Mouse (Mus musculus): ENCODE results near the gene Il10.
"Not testable (repeated sequence)": the region's sequence is repeated elsewhere in the genome, so short reads cannot be mapped to it uniquely, and the experiment has no call there.

Il10 gene

DNA sequence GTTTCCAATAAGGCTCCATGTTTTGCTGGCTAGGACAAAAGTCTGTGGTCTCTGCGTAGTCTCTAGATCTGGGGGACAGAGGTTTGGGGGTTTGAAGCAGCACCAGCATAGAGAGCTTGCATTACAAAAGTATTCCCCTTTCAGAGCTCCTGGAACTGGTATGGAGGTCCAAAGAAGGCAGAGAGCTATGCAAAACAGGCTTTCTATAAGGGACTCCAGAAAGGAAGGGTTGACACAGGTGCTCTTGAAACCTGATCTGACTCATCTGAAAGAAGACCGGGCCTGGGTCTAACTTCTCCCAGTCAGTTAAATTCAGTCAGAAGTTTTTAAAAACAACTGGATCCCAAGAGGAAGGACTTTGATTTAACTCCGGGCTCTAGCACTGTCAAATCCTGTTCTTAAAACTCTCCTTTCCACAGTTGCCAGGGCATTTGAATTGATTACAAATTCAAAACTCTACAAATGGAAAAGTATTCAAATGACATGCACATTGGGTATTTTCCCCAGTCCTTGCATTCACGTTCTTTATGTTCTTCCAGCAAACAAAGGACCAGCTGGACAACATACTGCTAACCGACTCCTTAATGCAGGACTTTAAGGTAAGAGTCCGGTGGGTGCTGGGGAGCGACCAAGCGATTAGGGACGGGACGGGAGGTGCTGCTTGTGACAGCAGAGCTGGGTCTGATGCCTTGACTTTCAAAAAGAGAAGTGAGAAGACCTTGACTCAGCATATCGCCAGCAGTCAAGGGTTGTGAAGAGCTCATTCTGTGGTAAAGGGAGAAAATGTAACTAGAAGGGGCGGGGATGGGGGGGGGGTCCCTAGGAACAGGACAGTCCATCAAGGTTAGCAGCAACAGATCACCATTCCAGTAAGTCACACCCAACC is 1.0 kb downstream of the Il10 start:
- DNase-seq, result no peak

DNA sequence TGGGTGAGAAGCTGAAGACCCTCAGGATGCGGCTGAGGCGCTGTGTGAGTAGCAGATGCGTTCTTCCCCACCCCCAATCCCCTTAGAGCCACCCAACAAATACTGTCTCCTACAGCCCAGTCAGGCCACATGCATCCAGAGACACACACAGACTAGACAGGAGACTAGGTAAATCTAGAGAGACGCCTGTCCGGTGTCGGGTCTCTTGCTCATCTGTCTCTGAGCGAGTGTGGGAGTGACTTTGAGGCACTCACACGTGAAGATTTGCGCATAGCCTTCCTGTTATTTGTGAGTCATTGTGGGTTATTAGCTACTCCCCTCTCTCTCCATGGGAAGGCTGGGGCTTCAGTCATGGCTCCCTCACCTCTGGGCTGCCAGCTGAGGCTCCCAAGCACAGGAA is 1.8 kb downstream of the Il10 start:
- no peak for DNase-seq

DNA sequence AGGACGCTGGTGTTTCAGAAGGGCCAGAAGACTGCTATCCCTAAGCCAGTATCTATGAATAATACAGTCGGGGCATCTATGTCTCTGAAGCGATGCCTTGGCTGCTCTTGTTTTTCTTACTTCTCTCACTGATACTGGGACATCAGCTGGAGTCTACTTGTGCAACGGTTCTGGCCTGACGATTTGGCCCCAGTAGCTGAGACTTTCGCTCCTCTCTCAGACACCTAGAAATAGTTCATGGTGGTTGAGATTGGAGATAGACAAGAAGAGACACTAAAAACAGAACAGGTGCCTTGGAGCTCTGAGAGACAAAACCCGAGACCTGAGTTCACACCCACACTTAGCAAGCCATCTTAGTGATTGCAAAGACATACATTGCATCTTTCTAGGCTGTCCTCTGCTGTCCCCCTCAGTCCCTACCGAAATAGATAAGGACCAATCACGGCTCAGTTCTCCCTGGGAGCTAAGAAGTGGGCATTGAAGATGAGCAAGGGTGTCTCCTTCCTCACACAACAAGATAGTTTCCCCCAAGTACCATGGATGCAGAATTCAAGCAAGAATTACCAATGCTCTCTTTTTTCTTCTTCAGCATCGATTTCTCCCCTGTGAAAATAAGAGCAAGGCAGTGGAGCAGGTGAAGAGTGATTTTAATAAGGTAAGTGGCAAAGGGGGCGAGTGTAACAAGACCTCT is 2.4 kb downstream of the Il10 start:
- DNase-seq, result no peak

DNA sequence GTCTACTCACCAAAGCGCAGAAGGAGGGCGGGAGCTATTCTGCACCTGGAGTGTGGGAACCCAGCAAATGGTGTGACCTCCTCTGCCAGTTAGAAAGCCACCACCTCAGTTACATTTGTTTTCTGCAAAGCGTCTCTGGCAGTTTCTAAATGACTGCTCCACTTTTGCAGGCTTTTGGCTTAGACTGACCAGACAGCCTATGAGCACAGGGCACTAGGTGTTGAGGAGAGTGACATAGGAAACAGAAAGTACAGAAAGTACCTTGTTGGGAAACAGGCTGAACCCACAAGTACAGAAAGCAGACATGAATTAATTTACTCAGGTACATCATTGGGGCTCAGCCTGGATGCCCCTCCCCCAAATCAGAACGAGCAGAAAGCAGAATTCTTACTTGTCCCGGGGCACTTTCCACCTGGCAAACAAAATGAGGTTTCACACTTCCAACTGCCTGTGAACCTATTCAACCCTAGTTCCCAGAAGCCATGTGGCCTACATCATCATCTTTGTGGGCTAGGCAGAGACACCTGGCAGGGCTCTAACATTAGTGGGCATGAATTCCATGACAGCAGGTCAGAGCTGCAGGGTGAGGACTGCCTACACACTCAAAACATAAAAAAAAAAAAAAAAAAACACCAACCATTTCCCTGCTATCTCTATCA is 3.1 kb downstream of the Il10 start:
- DNase-seq, result no peak

DNA sequence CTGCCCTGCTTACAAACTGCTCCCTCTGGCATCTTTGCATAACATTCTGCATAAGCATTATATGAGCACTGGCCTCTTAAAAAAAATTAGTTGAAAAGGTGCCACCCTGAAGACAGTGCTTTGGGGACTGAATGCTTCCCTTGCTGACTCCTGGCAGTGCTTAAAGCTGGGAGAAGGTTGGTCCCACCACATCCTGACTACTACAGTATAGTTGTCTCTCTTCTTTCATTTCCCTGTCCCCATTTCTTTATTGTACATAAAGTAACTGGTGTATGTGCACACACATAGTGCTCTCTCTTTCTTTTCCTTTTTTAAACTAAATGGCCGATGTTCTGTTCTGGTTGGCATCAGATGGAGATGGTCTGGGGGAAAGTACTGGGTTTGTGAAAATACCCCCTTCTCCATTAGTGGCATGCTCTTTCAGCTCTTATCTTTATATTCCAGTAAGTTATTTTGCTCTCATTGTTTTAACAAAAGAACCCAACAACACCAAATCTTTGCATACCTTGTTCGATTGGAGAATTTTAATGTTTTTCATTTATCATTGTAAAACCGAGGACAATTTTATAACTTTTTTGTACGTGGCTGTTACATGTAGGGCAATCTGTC is 3.7 kb downstream of the Il10 start:
- DNase-seq, result not testable (repeated sequence)

DNA sequence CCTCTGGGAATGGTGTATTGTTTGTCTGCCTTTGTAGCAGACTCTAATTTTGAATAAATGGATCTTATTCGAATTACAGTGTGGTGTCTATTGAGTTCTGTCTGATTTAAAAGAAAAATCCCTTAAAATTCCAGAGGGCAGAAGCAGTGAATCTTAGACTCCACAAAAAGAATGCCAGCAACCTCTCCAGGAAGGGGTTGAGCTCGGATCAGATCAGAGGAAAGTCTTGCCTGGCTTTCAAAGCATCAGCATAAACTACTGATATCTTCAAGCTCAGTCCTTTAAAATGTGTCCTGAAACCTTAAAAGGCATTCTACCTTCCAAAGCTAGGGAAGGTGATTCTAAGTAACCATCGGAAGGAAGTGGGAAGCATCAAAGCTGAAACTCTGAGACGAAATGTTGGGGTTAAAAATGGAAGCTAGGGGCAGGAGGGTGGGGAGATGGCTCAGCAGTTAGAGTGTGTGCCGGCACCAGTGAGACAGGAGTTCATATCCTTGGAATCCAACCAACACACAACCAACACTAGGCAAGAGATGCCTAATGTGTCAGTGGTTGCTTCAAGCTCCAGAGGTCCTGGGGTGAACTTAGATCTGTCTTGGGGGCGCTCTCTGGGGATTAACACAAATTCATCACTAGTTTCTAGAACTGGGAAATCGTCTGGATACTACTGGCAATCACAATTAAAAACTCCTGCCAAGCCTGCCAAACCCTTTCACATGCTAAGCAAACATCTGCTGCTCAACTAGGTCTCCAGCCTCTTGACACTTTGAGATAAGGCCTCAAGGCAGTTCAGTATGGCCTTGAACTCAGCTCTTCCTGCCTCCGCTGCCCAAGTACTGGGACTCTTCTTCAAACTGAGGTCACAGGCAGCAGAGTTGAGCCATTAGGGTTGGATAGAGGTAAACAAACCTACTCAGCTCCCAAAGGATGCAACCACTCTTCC is 5.5 kb downstream of the Il10 start:
- DNase-seq, result no peak

DNA sequence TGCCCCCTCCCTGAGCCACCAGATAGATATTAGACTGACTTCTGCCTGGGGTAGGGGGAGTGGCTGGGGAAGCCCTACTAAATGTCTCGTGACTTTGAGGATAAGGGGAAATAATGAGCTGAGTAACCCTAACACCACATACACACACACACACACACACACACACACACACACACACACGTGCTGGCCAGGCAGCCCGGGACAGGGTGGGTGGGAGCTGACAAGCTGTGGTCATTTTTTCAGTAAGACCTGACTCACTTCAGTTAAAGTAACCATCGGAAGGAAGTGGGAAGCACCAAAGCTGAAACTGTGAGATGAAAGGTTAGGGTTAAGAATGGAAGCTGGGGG is 6.2 kb downstream of the Il10 start:
- no peak for DNase-seq

DNA sequence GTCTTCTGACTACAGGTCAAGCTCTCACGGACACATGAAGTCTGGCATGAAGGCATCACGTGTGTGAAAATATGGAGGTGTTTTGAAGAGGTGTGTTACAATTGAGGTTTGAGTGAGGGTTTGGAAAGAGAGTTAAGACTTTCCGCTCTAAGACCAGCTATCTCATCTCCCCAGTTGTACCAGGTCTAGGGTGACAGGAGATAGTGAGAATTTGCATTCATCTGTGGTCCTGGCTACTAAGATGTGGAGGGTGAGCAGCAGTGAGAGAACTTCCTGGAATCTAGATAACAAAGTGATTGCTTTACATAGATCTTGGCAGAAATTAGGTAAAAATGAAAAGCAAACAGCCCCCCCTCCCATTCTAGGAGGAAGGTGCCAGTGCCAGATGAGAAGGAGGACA is 9.6 kb downstream of the Il10 start:
- DNase-seq, result no peak

DNA sequence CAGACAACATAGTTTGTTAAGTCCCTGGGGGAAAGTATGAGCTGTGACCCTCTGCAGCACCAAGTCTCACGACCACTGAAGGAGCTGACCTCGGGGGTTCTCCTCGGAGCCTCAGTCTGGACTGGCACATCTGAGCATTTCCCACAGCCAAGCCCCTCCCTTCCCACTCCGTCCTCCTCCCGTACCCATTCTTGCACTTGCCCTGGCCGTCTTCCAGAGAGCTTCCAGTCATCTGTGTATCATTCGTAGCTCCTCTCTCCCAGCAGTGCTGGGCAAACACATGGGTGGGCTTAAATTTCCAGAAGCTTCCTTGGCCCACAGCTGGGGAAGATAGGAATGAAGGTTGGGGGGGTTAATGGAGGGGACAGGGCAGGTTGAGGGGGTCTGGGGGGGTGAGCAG is 10.6 kb downstream of the Il10 start:
- DNase-seq, result no peak

DNA sequence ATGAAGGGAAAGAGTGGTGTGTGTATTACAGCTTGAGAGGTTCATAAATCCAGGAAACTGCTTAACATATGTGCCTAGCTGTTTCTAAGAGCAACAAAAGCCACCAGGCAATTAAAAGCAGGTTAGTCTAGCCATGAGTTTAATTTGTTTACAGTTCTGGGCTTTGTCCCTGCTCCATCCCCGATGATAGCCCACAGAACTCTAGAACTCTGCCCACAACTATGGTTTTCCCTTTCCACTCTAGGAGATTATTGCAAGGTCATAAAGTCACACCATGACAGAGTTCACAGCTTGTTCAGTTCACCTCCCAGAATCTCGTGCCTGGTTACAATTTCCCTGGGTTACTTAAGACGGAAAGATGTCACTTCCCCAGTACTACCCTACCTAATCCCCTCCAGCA is 11.6 kb downstream of the Il10 start:
- DNase-seq, result no peak

DNA sequence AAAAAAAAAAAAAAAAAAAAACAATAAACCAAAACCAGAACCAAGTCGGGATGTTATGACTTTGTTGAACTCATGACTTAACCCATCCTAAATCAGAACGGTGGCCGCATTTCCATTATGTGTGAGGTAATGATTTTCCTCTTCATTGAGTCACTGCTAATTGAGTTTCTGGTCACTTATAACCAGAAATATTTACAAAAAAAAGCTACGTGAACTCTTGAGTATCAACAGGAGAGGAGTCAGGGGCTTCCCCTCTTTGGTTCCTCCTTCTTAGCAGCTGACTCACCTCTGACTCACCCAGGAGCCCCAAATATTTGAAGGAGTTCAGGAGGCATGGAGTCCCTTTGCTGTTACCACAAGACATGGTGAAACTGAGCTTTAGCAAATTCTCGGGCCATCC is 18.4 kb downstream of the Il10 start:
- no peak for DNase-seq

DNA sequence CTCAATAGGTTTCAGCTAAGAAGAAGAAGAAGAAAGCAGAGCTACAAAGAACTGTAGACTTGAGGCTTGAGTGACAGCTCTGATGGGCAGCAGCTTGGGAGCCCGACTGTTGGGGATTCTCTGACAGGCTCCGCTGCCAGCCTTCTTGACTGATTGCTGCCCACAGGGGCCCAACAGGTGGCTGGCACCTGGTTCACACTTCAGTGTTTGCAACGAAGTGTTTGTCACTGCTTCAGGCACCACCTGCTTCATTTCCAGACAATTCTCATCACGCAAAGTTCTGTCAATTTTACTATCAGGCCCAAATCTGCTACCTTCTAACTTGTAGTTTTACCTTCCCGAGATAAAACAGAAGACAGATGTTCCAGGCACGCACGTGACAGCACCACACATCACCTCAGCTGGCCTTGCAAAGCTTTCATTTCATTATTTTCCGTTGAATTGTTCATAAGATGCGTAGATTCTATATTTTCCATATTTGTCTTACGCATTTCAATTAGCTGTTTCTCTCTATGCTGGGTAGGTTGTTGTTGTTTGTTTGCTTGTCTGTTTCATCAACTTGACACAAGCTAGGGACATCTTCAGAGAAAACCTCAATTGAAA is 18.9 kb downstream of the Il10 start:
- DNase-seq, result peak; percentile 33

DNA sequence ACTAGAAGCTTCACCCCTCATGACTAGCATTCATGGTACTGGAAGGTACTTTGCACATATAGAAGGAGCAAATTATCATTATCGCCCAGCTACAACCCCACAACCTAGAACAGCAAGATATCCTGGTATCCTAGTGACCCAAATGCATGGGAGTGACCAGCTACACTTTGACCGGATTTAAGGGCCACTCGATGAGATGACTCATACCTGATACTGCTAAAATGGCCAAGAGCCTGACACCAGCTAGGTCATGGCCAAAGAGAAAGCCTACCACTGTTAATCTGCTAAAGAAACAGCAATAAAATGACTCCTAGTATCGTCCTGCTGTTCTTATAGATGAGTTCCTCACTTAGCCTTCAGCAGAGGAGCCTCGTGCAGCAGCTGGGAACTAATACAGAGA is 19.8 kb downstream of the Il10 start:
- no peak for DNase-seq

DNA sequence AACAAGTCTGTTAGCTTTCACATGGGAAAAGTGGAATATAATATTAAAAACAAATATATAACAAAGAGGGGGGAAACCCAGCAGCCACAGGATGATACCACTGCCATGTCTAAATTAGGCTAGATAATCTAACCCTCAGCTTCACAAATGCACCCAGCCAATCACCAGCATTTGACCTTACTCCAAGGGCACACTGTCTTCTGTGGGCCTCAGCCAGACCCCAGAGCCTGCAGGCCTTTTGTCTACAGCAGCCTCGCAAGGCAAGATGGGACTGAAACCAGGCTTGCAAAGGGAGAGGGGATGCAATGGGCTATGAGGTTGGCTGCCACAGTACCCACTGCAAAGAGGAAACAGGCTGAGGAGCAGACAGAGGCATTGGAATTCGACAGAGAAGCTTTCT is 22.6 kb downstream of the Il10 start:
- DNase-seq, result no peak

DNA sequence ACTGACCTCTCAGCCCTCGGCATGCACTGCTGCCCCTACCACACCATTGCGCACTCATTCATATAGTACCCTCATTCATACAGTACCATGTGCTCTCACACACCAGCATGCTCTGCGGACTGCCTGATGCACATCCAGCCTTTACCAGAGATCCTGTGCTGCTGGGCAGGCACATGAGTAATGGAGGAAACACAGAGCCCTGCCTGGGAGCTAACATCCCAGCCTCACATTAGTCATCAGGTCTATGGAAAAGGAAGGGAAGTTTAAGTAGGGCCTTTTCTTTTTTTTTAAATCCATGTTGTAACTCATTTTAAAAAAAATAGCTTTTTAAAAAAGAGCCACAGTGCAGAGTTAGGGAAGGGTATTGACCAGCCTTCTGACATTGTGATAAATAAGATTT is 23.1 kb downstream of the Il10 start:
- no peak for DNase-seq

DNA sequence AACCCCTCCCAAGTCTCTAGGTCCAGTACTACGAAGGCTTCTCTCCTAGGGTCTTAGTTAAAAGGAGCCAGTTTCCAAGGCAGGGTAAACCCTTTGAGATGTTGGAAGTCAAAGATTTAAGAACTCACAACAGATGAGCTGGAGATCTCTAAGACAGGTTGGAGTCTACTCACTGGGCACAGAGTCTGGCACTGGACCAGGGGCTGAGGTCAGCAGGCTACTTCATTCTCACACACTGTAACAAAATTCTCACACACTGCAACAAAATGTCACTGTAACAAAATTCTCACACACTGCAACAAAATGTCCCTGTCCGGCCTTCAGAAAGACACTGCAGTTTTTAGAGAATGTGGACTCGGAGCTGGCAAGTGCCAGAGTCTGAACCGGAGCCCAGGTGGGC is 24.0 kb downstream of the Il10 start:
- no peak for DNase-seq

DNA sequence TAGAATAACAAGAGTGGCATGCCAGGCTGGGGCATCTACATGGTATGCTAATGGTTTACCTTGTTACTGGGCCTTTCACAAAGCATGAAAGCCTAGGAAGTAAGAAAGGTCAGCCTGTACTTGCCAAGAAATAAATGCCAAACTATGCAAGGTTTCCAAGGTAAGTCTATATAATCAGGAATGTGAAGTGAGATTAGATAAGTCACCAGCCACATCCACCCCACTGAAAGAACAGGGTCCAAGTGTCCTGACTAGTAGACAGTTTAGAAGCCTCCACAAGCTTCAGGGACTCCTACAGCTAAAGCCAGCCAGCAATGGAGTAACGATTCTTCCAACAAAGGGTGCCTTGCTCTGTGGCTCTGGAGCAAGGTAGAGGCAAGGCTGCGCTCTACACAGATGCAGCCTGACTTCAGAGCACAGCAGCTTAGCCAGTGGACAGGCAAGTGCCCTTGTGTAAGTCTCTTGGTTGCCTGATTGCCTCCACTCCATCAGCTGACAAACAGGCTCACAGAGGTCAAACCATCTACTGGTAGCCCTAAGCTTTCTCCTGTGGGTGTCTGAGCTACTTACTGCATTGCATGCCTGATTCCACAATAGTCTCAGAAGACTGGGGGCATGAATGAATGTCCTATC is 26.2 kb downstream of the Il10 start:
- no peak for DNase-seq

DNA sequence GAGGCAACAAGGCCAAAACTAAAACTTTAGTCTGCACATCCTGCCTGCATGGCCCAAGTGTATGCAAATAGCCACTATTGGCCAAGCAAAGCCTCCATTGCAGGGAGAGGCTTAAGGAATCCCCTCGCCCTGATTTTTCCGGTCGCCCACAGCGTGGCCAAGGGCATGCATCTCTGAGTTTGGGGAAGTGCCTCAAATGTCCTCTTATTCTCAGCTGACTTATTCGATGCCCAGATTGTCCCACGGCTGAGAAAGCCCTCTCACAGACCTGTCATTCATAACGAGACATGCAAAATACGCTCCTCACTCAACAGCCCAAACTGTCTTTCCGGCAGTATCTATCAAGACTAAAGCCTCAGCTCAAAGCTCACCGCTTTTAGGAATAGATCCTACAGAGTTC is 27.0 kb downstream of the Il10 start:
- no peak for DNase-seq

DNA sequence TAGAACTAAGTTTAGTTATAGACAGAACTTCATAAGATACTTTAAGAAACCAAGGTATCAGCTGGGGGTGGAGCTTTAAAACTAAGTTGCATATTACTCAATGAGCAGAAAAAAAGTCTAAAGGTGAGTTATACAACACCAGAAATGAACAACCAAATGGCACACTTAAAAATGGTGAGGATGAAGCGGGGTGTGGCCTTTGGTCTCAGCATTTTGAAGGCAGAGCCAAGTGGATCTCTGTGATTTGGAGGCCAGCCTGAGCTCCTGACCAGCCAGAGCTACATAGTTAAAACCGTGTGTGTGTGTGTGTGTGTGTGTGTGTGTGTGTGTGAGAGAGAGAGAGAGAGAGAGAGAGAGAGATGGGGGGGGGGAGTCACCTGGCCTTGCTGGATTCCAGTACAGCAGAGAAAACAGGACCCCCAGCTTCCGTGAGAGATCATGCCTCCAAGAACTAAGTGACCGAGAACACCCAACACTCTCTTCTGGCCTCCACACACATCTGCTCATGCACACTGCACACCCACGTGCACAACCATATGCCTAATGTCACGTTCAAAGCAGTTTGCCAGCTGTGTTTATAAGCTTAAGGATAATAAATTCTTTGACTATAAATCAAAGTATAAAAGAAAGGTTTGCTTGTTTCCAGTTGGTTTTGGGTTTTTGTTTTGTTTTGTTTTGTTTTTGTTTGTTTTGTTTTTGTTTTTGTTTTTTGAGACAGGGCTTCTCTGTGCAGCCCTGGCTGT is 28.6 kb downstream of the Il10 start:
- DNase-seq, result no peak

DNA sequence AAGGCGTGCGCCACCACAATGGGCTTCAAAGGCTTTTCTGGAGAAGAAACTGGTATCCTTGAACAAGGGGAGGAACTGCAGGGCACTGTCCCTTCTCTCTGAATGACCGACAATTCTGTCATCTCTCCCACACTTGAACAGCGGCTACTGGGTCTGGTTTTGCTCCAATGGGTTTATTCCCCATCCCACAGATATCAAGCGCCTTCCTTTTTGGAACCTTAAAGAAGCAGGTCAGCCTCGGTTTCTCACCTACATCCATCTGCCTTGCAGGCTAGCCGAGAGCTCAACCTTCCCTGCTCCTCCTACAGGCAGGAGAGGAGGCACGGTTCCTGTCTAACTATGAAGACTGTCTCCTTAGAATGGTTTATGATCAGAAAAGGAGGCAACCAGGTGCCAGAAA is 29.3 kb downstream of the Il10 start:
- DNase-seq, result no peak

DNA sequence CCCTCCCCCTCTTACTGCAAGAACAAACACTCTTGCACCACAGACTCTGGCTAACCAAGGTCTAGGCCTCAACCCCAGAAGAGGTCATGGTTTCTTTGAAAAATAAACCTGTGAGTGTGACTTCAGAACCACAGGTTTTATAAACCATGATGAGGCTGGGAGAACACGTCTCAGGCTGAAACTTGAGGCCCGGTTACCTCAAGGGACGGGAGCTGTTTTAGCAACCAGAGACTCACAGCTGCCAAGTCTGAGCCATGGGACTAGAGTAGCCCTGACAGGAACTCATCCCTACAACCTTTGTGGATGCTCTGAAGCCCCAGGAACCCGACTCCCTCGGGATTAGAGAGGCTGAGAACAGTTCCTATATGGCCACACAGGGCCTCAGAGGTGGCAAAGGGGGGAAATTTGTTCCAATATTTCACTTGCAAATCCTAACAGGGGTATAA is 29.7 kb downstream of the Il10 start:
- DNase-seq, result no peak
